Mouse (Mus musculus) embryonic facial prominence, embryonic 12.5 days (tissue): Measurements from ENCODE around the gene Ddx4. TPM values are rescaled to one million over a fixed set of nuclear protein-coding genes. Genes with fewer than 3 reads are reported as not detected.
"Not testable (repeated sequence)": the region's sequence is repeated elsewhere in the genome, so short reads cannot be mapped to it uniquely, and the experiment has no call there.

Source experiments
- ATAC-seq: fragments of 200-750 bp; cut with Nextera tagmentation; 2 replicates; pipeline ENCODE4 v1.8.0; 2017; ENCODE audit not compliant: insufficient number of reproducible peaks, insufficient read depth, low FRiP score, low TSS enrichment
- H3K27ac ChIP-seq: fragments of 300-500 bp; sonication (generic); 2 replicates; pipeline ENCODE4 v1.5.1; 2016; ENCODE audit warnings: mild to moderate bottlenecking
- H3K27me3 ChIP-seq: fragments of 300-500 bp; sonication (generic); 2 replicates; pipeline ENCODE4 v1.6.1; 2016; ENCODE audit warnings: mild to moderate bottlenecking, moderate library complexity
- H3K36me3 ChIP-seq: fragments of 300-500 bp; sonication (generic); 2 replicates; pipeline ENCODE4 v1.6.1; 2016; ENCODE audit warnings: mild to moderate bottlenecking
- H3K4me1 ChIP-seq: fragments of 300-500 bp; sonication (generic); 2 replicates; pipeline ENCODE4 v1.6.1; 2016
- H3K4me2 ChIP-seq: fragments of 300-500 bp; sonication (generic); replicated peaks from 2 replicates; pipeline ENCODE4 v1.6.1; 2016; ENCODE audit warnings: mild to moderate bottlenecking, moderate library complexity
- H3K4me3 ChIP-seq: fragments of 300-500 bp; sonication (generic); 2 replicates; pipeline ENCODE4 v1.5.1; 2016; ENCODE audit warnings: mild to moderate bottlenecking
- H3K9ac ChIP-seq: fragments of 300-500 bp; sonication (generic); 2 replicates; pipeline ENCODE4 v1.6.1; 2016; ENCODE audit warnings: mild to moderate bottlenecking, moderate library complexity
- H3K9me3 ChIP-seq: fragments of 300-500 bp; sonication (generic); 2 replicates; pipeline ENCODE4 v1.6.1; 2016; ENCODE audit warnings: mild to moderate bottlenecking, moderate library complexity
- WGBS: fragments of 180-500 bp; shearing (Covaris S2); methylation state at CpG from one replicate; pipeline ENCODE4 v1.1.7; 2016; 5-methylcytosine and 5-hydroxymethylcytosine counted together
- polyA plus RNA-seq: library from polyadenylated mRNA; unstranded; fragments of >200 nt; fragmentation: Nextera tagmentation; extraction: Ambion mirVana; gene quantifications from 2 replicates; pipeline ENCODE4 v1.2.1, GENCODE M21; 2016

The Ddx4 gene
- polyA plus RNA-seq, 1 experiment from 2014 or later, result 0.92 TPM

DNA sequence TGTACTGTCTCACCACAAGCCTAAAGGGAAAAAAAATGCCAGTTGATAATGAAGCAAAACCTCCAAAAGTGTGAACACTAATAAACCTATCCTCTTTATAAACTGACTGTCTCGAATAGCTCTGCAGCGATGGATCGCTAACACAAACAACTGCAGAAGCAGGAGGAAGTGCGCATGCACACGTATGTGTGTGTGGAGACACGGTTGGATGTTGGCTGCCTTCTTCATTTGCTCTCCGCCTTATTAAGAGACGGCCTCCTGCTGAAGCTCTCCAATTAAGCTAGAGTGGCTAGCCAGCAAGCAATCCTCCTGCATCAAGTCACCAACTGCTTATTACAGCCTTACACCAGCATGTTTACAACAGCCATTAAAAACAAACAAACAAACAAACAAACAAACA, 70.0 kb downstream of the Ddx4 start:
- Histone ChIP-seq H3K4me1 (peaks cover 9% of the 10 kb centered on the region; the same call in 1 of the 2 replicates), H3K9ac (no peak overlapping the region), H3K4me2 (no peak overlapping the region), H3K36me3 (no peaks in the 10 kb centered on the region), H3K27me3 (no peaks in the 10 kb centered on the region), H3K27ac (no peak overlapping the region), H3K4me3 (no peak overlapping the region), H3K9me3 (no peaks in the 10 kb centered on the region)
- 88% methylated on average over 8 of the region's 8 CpGs for WGBS
- no peak for ATAC-seq

DNA sequence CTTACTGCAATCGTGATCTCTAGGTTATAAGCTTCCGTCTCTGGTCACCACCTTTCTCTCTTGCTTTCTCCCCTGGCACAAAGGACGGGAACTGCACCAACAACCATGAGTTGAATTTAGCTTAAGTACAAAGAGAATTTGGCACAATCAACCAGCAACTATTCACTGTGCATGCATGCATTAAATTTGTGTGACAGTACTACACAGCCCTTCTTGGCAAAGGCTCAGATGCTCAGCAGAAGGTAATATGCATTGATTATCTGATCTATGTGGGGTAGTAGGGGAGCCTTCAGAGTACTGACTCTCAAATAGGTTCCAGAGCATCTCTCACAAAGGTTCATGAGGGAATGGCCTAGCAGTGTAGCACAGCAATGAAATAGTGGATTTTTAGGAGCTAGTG, 70.5 kb downstream of the Ddx4 start:
- no peak overlapping the region for H3K9ac ChIP-seq
- H3K27me3 ChIP-seq, result no peaks in the 10 kb centered on the region
- no peaks in the 10 kb centered on the region for H3K9me3 ChIP-seq
- H3K27ac ChIP-seq, result no peak overlapping the region
- H3K4me2 ChIP-seq, result no peak overlapping the region
- no peaks in the 10 kb centered on the region for H3K36me3 ChIP-seq
- no peak for ATAC-seq
- WGBS, result 91% methylated on average over 3 of the region's 3 CpGs
- no peak overlapping the region for H3K4me3 ChIP-seq
- H3K4me1 ChIP-seq, result peaks cover 9% of the 10 kb centered on the region; the same call in 1 of the 2 replicates

DNA sequence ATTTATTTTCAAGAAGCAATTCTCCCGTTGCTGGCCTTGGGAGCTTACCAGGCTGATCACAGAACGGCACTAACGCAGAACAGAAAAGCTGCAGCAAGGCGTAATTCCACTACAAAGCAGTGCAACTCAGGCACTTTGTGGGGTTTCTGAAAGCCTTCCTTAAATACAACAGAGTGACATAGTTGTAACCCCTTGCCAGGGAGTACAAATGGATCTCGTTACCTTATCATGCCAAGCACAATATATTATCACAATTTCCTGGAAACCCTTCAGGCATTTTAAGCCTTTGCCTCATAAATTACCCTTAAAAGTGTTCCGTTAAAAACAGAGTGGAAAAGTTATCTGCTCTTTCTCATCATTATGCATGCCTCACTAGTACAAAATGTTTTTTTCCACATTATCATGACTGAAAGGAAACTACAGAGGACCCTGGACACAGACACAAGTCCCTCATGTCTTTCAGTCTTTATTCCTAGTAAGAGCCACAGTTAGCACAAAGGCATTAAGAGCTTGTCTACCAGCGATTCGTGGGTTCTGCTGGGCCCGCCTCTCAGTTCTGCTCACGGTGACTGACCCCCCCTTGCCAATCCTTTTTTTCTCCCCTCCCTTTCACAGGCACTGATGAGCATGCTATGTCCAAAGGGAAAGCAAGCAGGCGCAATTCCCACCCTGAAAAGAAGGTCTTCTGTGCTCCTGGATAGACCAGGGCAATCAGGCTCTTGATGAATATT, 71.5 kb downstream of the Ddx4 start:
- H3K9ac ChIP-seq, result no peak overlapping the region
- H3K36me3 ChIP-seq, result no peaks in the 10 kb centered on the region
- ATAC-seq, result no peak
- no peak overlapping the region for H3K4me2 ChIP-seq
- H3K27me3 ChIP-seq, result no peaks in the 10 kb centered on the region
- H3K9me3 ChIP-seq, result no peaks in the 10 kb centered on the region
- no peak overlapping the region for H3K4me3 ChIP-seq
- WGBS, result 39% methylated on average over 11 of the region's 11 CpGs
- no peak overlapping the region for H3K27ac ChIP-seq
- peaks cover 9% of the 10 kb centered on the region; the same call in 1 of the 2 replicates for H3K4me1 ChIP-seq

DNA sequence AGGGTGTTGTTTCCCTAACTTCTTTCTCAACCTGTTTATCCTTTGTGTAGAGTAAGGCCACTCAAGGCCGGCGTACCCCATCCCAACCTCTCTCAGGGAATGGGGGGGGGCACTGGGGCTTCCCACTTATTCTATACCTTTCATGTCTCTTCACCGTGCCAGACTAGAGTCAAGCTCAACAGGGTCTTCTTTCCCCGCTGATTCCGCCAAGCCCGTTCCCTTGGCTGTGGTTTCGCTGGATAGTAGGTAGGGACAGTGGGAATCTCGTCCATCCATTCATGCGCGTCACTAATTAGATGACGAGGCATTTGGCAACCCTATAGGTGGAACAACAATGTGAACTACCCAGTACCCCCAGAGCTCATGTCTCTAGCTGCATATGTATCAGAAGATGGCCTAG, 74.2 kb downstream of the Ddx4 start:
- not testable (repeated sequence) for ATAC-seq, H3K36me3 ChIP-seq, H3K4me2 ChIP-seq, H3K27me3 ChIP-seq, H3K4me3 ChIP-seq, H3K9me3 ChIP-seq, H3K27ac ChIP-seq, H3K9ac ChIP-seq, H3K4me1 ChIP-seq
- WGBS, result 94% methylated on average over 11 of the region's 11 CpGs

DNA sequence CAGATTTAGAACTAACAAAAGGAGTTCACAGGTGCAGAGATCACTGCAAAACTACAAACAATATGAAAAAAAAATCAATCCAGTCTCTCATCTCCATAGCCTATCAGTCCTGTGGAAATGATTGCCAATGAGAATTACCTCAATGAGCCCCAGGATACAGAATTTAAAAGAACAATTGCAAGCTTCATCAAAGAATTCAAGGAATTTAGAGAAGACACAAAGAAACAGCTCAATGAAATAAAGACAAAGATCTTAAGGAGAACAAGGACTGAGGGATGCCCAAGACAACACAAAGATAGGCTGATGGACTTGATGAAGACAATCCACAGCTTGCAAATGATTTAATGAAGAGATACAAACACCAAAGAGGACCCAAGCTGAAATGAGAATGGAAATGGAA, 78.5 kb downstream of the Ddx4 start:
- ATAC-seq, result no peak

DNA sequence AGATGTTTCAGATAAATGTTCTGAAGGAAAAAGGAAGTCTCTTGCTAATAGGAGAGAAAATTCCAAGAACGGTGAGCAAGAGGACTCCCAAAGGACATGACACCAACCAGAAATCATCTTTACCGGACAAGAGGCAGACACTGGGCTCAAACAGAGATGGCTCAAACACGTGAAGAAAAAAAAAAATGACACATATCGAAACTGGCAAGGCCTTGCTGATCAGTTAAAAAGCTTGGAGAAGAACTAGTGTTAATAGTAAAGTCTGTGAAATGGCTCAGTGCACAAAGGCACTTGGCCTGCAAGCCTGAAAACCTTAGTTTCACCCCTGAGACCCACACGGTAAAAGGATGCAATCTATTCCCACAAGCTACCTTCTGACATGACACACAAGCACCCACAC, 81.5 kb downstream of the Ddx4 start:
- ATAC-seq, result no peak
- H3K36me3 ChIP-seq, result no peaks in the 10 kb centered on the region
- H3K9me3 ChIP-seq, result no peaks in the 10 kb centered on the region
- H3K4me2 ChIP-seq, result no peak overlapping the region
- H3K9ac ChIP-seq, result no peak overlapping the region
- no peak overlapping the region for H3K27ac ChIP-seq
- no peak overlapping the region for H3K4me3 ChIP-seq
- no peaks in the 10 kb centered on the region for H3K27me3 ChIP-seq
- WGBS, result 69% methylated on average over 5 of the region's 5 CpGs
- H3K4me1 ChIP-seq, result no peaks in the 10 kb centered on the region

More for the DNA sequence above, 78.5 kb downstream of the Ddx4 start:
- Histone ChIP-seq H3K4me1 (no peaks in the 10 kb centered on the region), H3K27me3 (no peaks in the 10 kb centered on the region), H3K36me3 (no peaks in the 10 kb centered on the region), H3K4me2 (no peak overlapping the region), H3K9me3 (no peaks in the 10 kb centered on the region), H3K4me3 (no peak overlapping the region), H3K27ac (no peak overlapping the region), H3K9ac (no peak overlapping the region)

DNA sequence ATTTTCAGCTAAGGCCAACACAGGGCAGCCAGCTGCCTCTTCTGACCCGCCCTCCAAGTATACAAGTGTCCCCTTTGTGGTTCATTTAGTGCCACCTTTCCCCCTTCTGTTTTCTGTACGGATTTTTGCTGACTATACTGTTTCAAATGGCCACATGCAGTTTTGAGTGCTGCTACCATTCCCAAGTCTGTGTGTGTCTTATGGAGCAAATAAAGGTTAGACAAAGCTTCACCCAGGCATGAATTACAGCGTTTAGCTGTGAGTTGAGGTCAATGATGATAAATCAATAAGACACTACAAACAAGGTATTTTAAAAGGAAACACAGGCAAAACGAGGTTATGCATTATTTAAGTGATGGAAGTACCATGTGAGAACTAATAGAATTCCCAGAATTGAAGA, 82.7 kb downstream of the Ddx4 start:
- no peak for ATAC-seq
- Histone ChIP-seq H3K27ac (no peak overlapping the region), H3K4me2 (no peak overlapping the region), H3K4me3 (no peak overlapping the region), H3K9me3 (no peaks in the 10 kb centered on the region), H3K36me3 (no peaks in the 10 kb centered on the region), H3K27me3 (no peaks in the 10 kb centered on the region), H3K4me1 (no peaks in the 10 kb centered on the region), H3K9ac (no peak overlapping the region)
- WGBS, result 59% methylated on average over 4 of the region's 4 CpGs

DNA sequence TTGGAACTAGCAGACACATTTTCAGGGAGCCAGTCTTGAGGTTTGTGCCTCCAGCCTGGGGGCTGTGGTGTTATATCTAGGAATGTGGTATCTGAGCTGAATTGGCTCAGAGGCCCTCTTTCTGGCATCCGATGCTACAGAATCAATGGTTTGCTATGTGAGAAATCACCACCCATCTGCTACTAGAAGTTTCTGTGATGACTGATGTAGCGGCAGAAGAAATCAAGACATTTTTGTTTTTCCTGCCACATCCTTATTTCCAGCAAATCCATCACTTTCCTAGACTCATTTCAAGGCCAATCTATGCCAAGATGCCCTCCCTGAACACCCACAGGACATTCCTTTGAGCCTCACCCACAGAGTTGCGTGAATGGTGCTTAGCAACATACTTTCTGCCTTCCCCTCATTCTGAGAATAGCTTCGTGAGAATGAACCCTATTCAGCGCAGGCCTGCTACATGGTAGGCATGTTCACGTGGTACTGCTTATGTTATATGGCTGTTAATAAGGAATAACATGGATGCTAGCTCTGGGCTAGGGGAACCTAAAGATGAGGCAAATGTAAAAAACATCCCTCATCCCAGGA, 91.6 kb downstream of the Ddx4 start:
- no peak overlapping the region for H3K4me2 ChIP-seq
- H3K27me3 ChIP-seq, result no peaks in the 10 kb centered on the region
- H3K9ac ChIP-seq, result no peak overlapping the region
- H3K9me3 ChIP-seq, result no peaks in the 10 kb centered on the region
- H3K4me3 ChIP-seq, result no peak overlapping the region
- 87% methylated on average over 6 of the region's 6 CpGs for WGBS
- no peak overlapping the region for H3K27ac ChIP-seq
- no peak for ATAC-seq
- H3K36me3 ChIP-seq, result no peaks in the 10 kb centered on the region
- no peaks in the 10 kb centered on the region for H3K4me1 ChIP-seq

DNA sequence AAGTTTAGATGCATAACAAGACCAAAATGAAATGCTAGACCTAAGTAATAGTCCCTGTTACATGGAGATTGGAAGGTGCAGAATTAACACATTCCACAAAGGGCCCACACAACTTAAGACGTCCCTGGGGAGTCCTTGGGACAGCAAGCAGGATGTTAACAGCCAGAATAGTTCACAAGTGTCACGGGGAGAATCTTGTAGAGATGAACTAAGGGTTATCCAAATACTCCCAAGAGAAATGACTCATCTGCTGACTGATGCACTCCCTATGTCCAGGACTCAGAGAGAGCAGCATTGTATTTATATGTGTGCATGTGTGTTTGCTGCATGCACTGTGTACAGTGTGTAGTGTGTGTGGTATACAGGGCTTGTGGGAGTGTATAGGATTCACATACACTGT, 95.8 kb downstream of the Ddx4 start:
- H3K36me3 ChIP-seq, result no peaks in the 10 kb centered on the region
- no peaks in the 10 kb centered on the region for H3K9me3 ChIP-seq
- H3K4me1 ChIP-seq, result no peaks in the 10 kb centered on the region
- 45% methylated on average over 2 of the region's 2 CpGs for WGBS
- no peak for ATAC-seq
- H3K4me2 ChIP-seq, result no peak overlapping the region
- H3K27ac ChIP-seq, result no peak overlapping the region
- H3K9ac ChIP-seq, result no peak overlapping the region
- no peaks in the 10 kb centered on the region for H3K27me3 ChIP-seq
- no peak overlapping the region for H3K4me3 ChIP-seq

DNA sequence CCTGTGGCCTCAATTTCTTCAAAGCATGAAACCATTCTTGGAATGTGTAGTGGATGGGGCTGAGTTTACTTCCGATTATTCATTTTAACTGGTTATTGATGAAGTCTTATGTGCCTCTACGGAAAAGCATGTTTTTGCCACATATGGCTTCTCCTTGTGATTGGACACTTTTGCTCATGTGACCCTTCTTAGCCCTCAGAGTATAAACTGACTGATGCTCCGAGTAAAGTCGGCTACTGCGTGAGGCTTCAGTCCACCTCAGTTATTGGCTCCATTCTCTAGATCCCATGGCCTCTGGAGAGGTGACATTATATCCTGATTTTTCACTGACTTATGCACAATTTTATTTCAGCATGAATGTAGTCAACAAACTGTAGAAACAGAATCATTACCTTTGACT, 99.0 kb downstream of the Ddx4 start:
- no peaks in the 10 kb centered on the region for H3K36me3 ChIP-seq
- H3K9me3 ChIP-seq, result no peaks in the 10 kb centered on the region
- H3K4me3 ChIP-seq, result no peak overlapping the region
- H3K4me2 ChIP-seq, result no peak overlapping the region
- whole genome bisulfite sequencing, result 86% methylated on average over 5 of the region's 5 CpGs
- no peaks in the 10 kb centered on the region for H3K27me3 ChIP-seq
- ATAC-seq, result no peak
- no peaks in the 10 kb centered on the region for H3K4me1 ChIP-seq
- H3K9ac ChIP-seq, result no peak overlapping the region
- no peak overlapping the region for H3K27ac ChIP-seq

DNA sequence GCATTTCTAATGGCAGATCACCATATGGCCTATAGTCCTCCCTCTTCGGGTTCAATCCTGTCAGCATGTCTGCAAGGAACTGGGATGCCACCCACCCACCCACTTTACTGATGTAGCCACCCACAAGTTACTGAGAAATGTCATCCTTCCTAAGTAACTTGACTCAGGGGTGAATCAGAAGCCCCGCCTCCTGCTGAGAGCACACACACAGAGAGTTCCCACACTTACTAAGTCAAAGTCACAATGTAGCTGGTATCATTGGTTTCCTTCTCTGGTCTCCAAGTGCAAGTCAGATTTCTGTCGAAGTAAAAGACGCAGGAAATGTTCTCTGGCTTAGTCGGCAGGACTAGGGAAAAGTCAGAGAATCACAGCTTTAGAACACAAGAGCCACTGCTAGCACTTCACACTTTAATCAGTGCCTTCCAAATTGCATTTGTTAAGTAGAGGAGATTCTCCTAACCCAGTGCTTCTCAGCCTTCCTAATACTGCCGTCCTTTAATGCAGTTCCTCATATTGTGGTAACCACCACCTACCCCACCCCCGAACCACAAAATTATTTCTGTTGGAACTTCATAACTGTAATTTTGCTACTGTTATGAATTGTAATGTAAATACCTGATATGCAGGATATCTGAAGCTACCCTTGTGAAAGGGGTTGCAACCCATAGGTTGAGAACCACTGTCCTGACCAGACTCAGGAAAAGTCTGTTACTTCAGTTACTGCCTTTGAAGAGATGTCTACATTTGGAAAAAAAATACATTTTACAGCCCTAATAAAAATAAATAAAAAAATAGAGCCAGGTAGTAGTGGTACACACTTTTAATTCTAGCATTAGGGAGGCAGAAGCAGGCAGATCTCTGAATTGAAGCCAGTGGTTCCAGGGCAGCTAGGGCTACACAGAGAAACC, 100.4 kb downstream of the Ddx4 start:
- H3K36me3 ChIP-seq, result no peaks in the 10 kb centered on the region
- ATAC-seq, result no peak
- 84% methylated on average over 7 of the region's 7 CpGs for WGBS

More for the DNA sequence above, 100.4 kb downstream of the Ddx4 start:
- Histone ChIP-seq H3K9me3 (no peaks in the 10 kb centered on the region), H3K9ac (no peak overlapping the region), H3K4me1 (no peaks in the 10 kb centered on the region), H3K27me3 (no peaks in the 10 kb centered on the region), H3K4me3 (no peak overlapping the region), H3K27ac (no peak overlapping the region), H3K4me2 (no peak overlapping the region)
